Mouse (Mus musculus): ENCODE measurements at regions not wholly inside any gene's neighbourhood (a gene's known extent, or its start where the extent isn't known, plus 50 kb on each side); places are given as distances from the start of the nearest gene placed in this dataset.

- no peak for TF ChIP-seq CTCF (IDR thresholded peaks at IDR 0.05; ENCODE audit: extremely low read depth, insufficient read depth, low read length)
- TF ChIP-seq POLR2A (IDR thresholded peaks at IDR 0.05; ENCODE audit: extremely low read depth, insufficient read depth, low read length): no peak
Observed at GRCm38 (mm10) chr3:147967866-147968265, 1022.5 kb downstream of the Adgrl2 start.
